Mouse (Mus musculus): ENCODE data around the gene Tmbim1. TPM values are rescaled to one million over a fixed set of nuclear protein-coding genes. Genes with fewer than 3 reads are reported as not detected.

Tmbim1 gene
- total and polyA plus RNA-seq, 3 experiments = 18.7 to 110 (median 19.7) TPM

DNA sequence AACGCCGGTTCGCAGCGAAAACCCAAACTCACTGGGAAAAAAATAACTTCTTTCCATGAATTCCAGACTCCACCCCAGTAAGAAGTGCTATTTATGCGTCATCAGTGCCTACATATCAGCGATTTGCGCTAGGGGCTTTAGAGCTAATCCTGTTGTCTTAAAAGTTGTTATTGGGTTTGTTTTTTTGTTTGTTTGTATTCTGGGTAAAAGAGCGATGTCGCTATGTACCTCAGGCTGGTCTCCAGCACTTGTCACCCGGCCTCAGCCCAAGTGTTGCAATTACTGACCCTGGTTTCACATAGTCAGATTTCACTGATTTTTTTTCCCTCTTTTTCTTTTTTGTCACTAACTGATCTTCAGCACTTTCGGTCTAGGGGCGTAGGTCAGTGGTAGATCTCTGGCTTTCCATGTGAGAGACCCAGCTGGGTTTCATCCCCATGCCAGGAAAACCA lies 1.1 kb downstream of the Tmbim1 start:
- peak; percentile 9; the same call in 1 of the 2 replicates for ATAC-seq (ENCODE audit: extremely low read depth, insufficient number of reproducible peaks, low FRiP score, poor library complexity, severe bottlenecking)
- H3K4me1 ChIP-seq (ENCODE audit: insufficient read depth, low read depth, low read length) = peaks cover 46% of the 10 kb centered on the region
- no peaks in the 10 kb centered on the region for H3K9me3 ChIP-seq (replicated peaks)
- no peak for DNase-seq (ENCODE audit: low spot score)
- H3K27me3 ChIP-seq (ENCODE audit: insufficient read depth, low read length) = peaks cover 3% of the 10 kb centered on the region; the same call in 1 of the 2 replicates
- H3K36me3 ChIP-seq (replicated peaks) = peaks cover 29% of the 10 kb centered on the region
- peak overlapping the region; percentile 77 for H3K4me3 ChIP-seq (ENCODE audit: low read depth, low read length)
- no peak for TF ChIP-seq CTCF (IDR thresholded peaks at IDR 0.05; ENCODE audit: low read depth, low read length)
- no peak for TF ChIP-seq POLR2AphosphoS5 (IDR thresholded peaks at IDR 0.05; ENCODE audit: insufficient replicate concordance, low read depth, low read length)
- no peak for TF ChIP-seq GATA2 (IDR thresholded peaks at IDR 0.05; ENCODE audit: borderline replicate concordance, low read depth, low read length)
- no peak for TF ChIP-seq GATA1 (IDR thresholded peaks at IDR 0.05; ENCODE audit: borderline replicate concordance, low read length)
- TF ChIP-seq TAL1 (conservative IDR thresholded peaks at IDR 0.05; ENCODE audit: low read depth, low read length) = no peak

DNA sequence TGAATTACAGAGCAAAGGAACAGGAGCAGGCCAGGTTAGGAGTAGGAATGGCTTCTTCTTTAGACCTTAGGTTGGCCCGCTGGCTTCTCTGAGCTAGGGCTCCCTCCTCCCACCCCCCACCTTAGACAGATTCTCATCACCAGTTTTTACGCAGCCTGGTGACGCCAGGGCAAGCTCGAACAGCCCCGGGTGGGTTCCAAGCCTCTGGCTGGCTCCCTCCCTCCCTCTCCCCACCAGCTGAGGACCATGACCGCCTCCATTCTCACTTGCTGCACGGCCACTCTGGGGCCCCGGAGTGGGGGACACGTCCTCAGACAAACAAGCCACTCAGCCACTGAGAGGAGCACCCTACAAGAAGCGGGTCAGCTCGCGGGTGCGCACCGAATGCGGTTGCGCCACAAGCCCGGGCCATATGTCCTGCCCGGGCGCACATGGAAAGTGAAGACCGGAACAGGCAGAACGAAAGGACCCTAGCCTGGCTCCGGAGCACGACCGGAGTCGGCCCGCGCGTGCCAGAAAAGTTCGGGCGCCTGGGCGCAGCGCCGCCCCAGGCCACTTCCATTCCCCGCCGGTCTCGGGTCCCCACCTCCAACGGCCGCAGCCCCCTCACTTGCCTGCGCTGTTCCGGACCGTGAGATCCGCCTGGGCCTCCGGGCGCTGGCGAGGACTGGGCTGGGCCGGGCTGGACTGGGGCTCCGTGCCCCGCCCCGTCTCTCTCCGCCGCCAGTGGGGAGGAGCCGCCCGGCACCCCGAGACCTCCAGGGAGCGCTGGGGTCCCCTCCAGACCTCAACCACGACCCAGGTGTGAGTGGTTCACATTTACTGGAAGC lies 1.7 kb downstream of the Tmbim1 start:
- ATAC-seq (ENCODE audit: extremely low read depth, insufficient number of reproducible peaks, low FRiP score, poor library complexity, severe bottlenecking) (peak; percentile 64), DNase-seq (ENCODE audit: low spot score) (peak; percentile 88)
- Histone ChIP-seq H3K27me3 (ENCODE audit: insufficient read depth, low read length) (peaks cover 3% of the 10 kb centered on the region; the same call in 1 of the 2 replicates), H3K36me3 (replicated peaks) (peaks cover 36% of the 10 kb centered on the region), H3K4me1 (ENCODE audit: insufficient read depth, low read depth, low read length) (peaks cover 51% of the 10 kb centered on the region), H3K4me3 (ENCODE audit: low read depth, low read length) (peak overlapping the region; percentile 77), H3K9me3 (replicated peaks) (no peaks in the 10 kb centered on the region)
- TF ChIP-seq POLR2AphosphoS5 (IDR thresholded peaks at IDR 0.05; ENCODE audit: insufficient replicate concordance, low read depth, low read length) = no peak
- TF ChIP-seq TAL1 (conservative IDR thresholded peaks at IDR 0.05; ENCODE audit: low read depth, low read length) = no peak

DNA sequence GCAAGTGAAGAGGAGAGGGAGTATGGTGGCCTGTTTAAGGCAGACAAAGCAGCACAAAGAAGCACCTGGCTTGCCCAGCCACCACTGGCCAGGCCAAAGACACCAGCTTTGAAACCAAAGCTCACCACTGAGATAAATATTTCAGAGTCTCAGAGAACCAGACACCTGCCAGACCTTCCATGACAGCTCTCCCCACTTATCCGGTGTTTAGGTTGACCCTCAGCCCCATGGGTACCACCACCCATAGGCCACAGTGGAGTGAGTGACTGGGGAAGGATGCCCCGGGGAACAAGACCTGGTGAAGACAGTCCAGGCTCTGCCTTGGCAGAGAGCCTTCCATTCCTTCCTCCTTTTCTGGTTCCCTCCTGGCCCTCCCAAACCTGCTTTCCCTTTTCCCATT lies 2.6 kb downstream of the Tmbim1 start:
- Histone ChIP-seq H3K4me3 (ENCODE audit: low read depth, low read length) (peak overlapping the region; percentile 44; the same call in 1 of the 2 replicates), H3K4me1 (ENCODE audit: insufficient read depth, low read depth, low read length) (peaks cover 51% of the 10 kb centered on the region)

DNA sequence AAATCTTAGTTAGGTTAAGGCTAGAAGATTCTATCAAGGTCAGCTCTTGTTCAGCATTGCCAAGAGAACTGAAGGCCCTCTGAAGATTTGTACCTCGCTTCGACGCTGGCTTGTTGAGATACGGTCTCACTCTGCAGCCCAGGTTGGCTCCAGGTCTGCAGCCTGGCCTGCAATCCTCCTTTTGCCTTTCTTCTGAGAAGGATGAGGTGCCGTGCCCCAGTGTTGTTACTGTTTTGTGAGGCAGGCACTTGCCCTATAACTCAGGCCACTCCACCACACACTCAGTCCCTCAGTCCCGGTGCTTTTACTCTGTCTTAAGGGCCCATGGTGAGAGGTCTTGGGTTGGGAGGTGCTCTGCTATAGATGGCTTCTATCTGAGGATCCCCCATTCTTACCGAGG lies 3.2 kb downstream of the Tmbim1 start:
- H3K27me3 ChIP-seq (ENCODE audit: insufficient read depth, low read length) = peaks cover 3% of the 10 kb centered on the region; the same call in 1 of the 2 replicates
- peaks cover 54% of the 10 kb centered on the region for H3K4me1 ChIP-seq (ENCODE audit: insufficient read depth, low read depth, low read length)
- ATAC-seq (ENCODE audit: extremely low read depth, insufficient number of reproducible peaks, low FRiP score, poor library complexity, severe bottlenecking) = no peak
- H3K36me3 ChIP-seq (replicated peaks) = peaks cover 50% of the 10 kb centered on the region
- no peaks in the 10 kb centered on the region for H3K9me3 ChIP-seq (replicated peaks)
- TF ChIP-seq GATA2 (IDR thresholded peaks at IDR 0.05; ENCODE audit: borderline replicate concordance, low read depth, low read length) (no peak), POLR2AphosphoS5 (IDR thresholded peaks at IDR 0.05; ENCODE audit: insufficient replicate concordance, low read depth, low read length) (no peak), GATA1 (IDR thresholded peaks at IDR 0.05; ENCODE audit: borderline replicate concordance, low read length) (no peak), CTCF (IDR thresholded peaks at IDR 0.05; ENCODE audit: low read depth, low read length) (no peak), TAL1 (conservative IDR thresholded peaks at IDR 0.05; ENCODE audit: low read depth, low read length) (no peak)
- no peak for DNase-seq (ENCODE audit: low spot score)
- no peak overlapping the region for H3K4me3 ChIP-seq (ENCODE audit: low read depth, low read length)

More for the DNA sequence above, 2.6 kb downstream of the Tmbim1 start:
- TF ChIP-seq TAL1 (conservative IDR thresholded peaks at IDR 0.05; ENCODE audit: low read depth, low read length) (no peak), GATA1 (IDR thresholded peaks at IDR 0.05; ENCODE audit: borderline replicate concordance, low read length) (no peak), CTCF (IDR thresholded peaks at IDR 0.05; ENCODE audit: low read depth, low read length) (no peak), GATA2 (IDR thresholded peaks at IDR 0.05; ENCODE audit: borderline replicate concordance, low read depth, low read length) (no peak), POLR2AphosphoS5 (IDR thresholded peaks at IDR 0.05; ENCODE audit: insufficient replicate concordance, low read depth, low read length) (no peak)
- no peaks in the 10 kb centered on the region for H3K9me3 ChIP-seq (replicated peaks)
- ATAC-seq (ENCODE audit: extremely low read depth, insufficient number of reproducible peaks, low FRiP score, poor library complexity, severe bottlenecking) = no peak
- H3K27me3 ChIP-seq (ENCODE audit: insufficient read depth, low read length) = peaks cover 3% of the 10 kb centered on the region; the same call in 1 of the 2 replicates
- H3K36me3 ChIP-seq (replicated peaks) = peaks cover 44% of the 10 kb centered on the region
- DNase-seq (ENCODE audit: low spot score) = no peak

DNA sequence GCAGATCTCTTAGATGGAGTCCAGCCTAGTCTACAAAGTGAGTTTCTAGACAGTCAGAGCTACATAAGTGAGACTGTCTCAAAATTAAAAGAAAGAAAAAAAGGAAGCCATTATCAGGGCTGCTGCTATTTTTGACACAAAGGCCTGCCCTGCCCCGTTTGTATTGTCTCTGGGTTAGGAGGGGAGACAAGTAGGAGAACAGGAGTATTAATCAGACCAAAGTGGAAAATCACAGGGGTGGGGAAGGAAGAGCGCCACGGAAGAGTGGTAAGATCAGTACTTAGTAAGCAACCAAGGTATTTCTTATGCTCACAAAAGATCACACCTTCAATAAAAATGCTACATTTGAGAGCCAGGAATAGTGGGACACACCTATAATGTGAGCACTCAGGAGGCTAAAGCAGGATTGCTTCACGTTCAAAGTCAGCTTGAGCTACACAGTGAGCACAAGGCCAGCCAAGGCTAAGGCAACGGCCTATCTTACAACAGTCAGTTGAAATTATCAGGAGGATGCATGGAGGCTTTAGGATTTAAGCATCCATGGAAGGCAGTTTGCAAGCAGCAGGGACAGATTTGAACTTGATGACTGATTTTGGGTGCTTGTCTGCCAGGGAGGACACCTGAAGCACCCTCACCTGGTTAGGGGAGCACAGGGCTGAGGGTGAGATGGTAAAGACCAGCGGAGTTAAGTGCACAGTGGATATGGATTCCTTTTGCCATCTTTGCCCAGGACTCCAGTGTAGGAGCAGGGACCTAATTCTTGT lies 4.9 kb downstream of the Tmbim1 start:
- TF ChIP-seq TAL1 (conservative IDR thresholded peaks at IDR 0.05; ENCODE audit: low read depth, low read length) = no peak
- TF ChIP-seq GATA2 (IDR thresholded peaks at IDR 0.05; ENCODE audit: borderline replicate concordance, low read depth, low read length) = no peak
- TF ChIP-seq GATA1 (IDR thresholded peaks at IDR 0.05; ENCODE audit: borderline replicate concordance, low read length) = no peak
- TF ChIP-seq CTCF (IDR thresholded peaks at IDR 0.05; ENCODE audit: low read depth, low read length) = no peak
- no peak for TF ChIP-seq POLR2AphosphoS5 (IDR thresholded peaks at IDR 0.05; ENCODE audit: insufficient replicate concordance, low read depth, low read length)
- DNase-seq (ENCODE audit: low spot score) = no peak
- no peak for ATAC-seq (ENCODE audit: extremely low read depth, insufficient number of reproducible peaks, low FRiP score, poor library complexity, severe bottlenecking)
- H3K9me3 ChIP-seq (replicated peaks) = no peaks in the 10 kb centered on the region
- no peak overlapping the region for H3K4me3 ChIP-seq (ENCODE audit: low read depth, low read length)
- H3K36me3 ChIP-seq (replicated peaks) = peaks cover 65% of the 10 kb centered on the region
- H3K27me3 ChIP-seq (ENCODE audit: insufficient read depth, low read length) = peaks cover 3% of the 10 kb centered on the region; the same call in 1 of the 2 replicates
- peaks cover 68% of the 10 kb centered on the region for H3K4me1 ChIP-seq (ENCODE audit: insufficient read depth, low read depth, low read length)

DNA sequence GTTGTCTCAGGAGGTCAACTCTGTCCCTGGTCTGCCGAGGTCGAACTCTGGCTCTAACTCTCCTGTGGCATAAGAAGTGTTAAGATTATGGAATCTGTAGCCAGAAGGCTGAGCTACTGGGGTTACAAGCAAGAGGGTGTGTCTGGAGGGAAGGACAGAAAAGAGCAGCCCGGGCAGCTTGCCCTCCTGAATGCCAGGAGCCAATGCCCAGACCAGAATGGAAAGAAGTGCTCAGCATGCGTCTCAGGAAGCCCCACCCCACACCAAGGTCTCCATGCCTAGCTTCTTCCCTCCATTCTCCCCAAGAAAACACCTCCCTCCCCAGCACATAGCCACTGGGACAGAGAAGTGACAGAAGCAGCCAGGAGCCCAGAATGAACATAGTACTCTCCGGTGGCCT lies 6.4 kb downstream of the Tmbim1 start:
- H3K4me1 ChIP-seq (ENCODE audit: insufficient read depth, low read depth, low read length) = peaks cover 74% of the 10 kb centered on the region
- H3K9me3 ChIP-seq (replicated peaks) = no peaks in the 10 kb centered on the region
- H3K36me3 ChIP-seq (replicated peaks) = peaks cover 76% of the 10 kb centered on the region

More for the DNA sequence above, 6.4 kb downstream of the Tmbim1 start:
- Histone ChIP-seq H3K4me3 (ENCODE audit: low read depth, low read length) (no peak overlapping the region), H3K27me3 (ENCODE audit: insufficient read depth, low read length) (peaks cover 3% of the 10 kb centered on the region; the same call in 1 of the 2 replicates)
- TF ChIP-seq CTCF (IDR thresholded peaks at IDR 0.05; ENCODE audit: low read depth, low read length) (no peak), GATA1 (IDR thresholded peaks at IDR 0.05; ENCODE audit: borderline replicate concordance, low read length) (no peak), GATA2 (IDR thresholded peaks at IDR 0.05; ENCODE audit: borderline replicate concordance, low read depth, low read length) (no peak), POLR2AphosphoS5 (IDR thresholded peaks at IDR 0.05; ENCODE audit: insufficient replicate concordance, low read depth, low read length) (no peak), TAL1 (conservative IDR thresholded peaks at IDR 0.05; ENCODE audit: low read depth, low read length) (no peak)
- no peak for DNase-seq (ENCODE audit: low spot score)
- no peak for ATAC-seq (ENCODE audit: extremely low read depth, insufficient number of reproducible peaks, low FRiP score, poor library complexity, severe bottlenecking)
